Mouse (Mus musculus) fat pad, adult 2 months (tissue): ENCODE measurements at regions not wholly inside any gene's neighbourhood (a gene's known extent, or its start where the extent isn't known, plus 50 kb on each side); places are given as distances from the start of the nearest gene placed in this dataset.
A peak's percentile ranks its signal among the peaks of the same experiment; 100 is the strongest.

Source experiments
- DNase-seq: peaks from one replicate; pipeline ENCODE4 v3.0.0-alpha.2; 2011; ENCODE audit warnings: low read depth, low spot score; ENCODE audit errors: extremely low read depth

GRCm38 (mm10) chr1:193546044-193546432 is 175.9 kb upstream of the Camk1g start:
- no peak for DNase-seq

GRCm38 (mm10) chr1:193545406-193546043 is 175.4 kb upstream of the Camk1g start:
- DNase-seq = no peak

GRCm38 (mm10) chr1:193544804-193545203 is 174.7 kb upstream of the Camk1g start:
- no peak for DNase-seq

- no peak for DNase-seq
These were observed 173.7 kb upstream of the Camk1g start for GRCm38 (mm10) chr1:193543834-193544233.

GRCm38 (mm10) chr1:193543284-193543683 is 173.2 kb upstream of the Camk1g start:
- no peak for DNase-seq

GRCm38 (mm10) chr1:193541934-193542580 is 172.0 kb upstream of the Camk1g start:
- DNase-seq = no peak

- no peak for DNase-seq
These were observed 171.2 kb upstream of the Camk1g start for GRCm38 (mm10) chr1:193541281-193541680.

GRCm38 (mm10) chr1:193540486-193540885 is 170.4 kb upstream of the Camk1g start:
- no peak for DNase-seq

GRCm38 (mm10) chr1:193539261-193539660 is 169.2 kb upstream of the Camk1g start:
- no peak for DNase-seq

- DNase-seq = no peak
These were observed 168.3 kb upstream of the Camk1g start for GRCm38 (mm10) chr1:193538425-193538824.

- DNase-seq = no peak
These were observed 167.5 kb upstream of the Camk1g start for GRCm38 (mm10) chr1:193537616-193538015.

GRCm38 (mm10) chr1:193536552-193536951 is 166.5 kb upstream of the Camk1g start:
- no peak for DNase-seq

- no peak for DNase-seq
These were observed 164.4 kb upstream of the Camk1g start for GRCm38 (mm10) chr1:193534449-193534848.

- no peak for DNase-seq
These were observed 156.4 kb upstream of the Camk1g start for GRCm38 (mm10) chr1:193526501-193526900.

GRCm38 (mm10) chr1:193522007-193522406 is 151.9 kb upstream of the Camk1g start:
- DNase-seq = no peak

GRCm38 (mm10) chr1:193518840-193519239 is 148.7 kb upstream of the Camk1g start:
- DNase-seq = no peak

GRCm38 (mm10) chr1:193517968-193518367 is 147.9 kb upstream of the Camk1g start:
- DNase-seq = no peak

GRCm38 (mm10) chr1:193517293-193517692 is 147.2 kb upstream of the Camk1g start:
- no peak for DNase-seq

- no peak for DNase-seq
These were observed 146.3 kb upstream of the Camk1g start for GRCm38 (mm10) chr1:193516395-193516794.

- DNase-seq = no peak
These were observed 144.0 kb upstream of the Camk1g start for GRCm38 (mm10) chr1:193513929-193514710.

GRCm38 (mm10) chr1:193510066-193510793 is 140.1 kb upstream of the Camk1g start:
- peak; percentile 93 for DNase-seq
